Mouse (Mus musculus) erythroblast, embryonic 14.5 days (primary cell): ENCODE data around the gene Klf7.

ENCODE experiments used
- GATA1 ChIP-seq: IDR thresholded peaks from 2 replicates; pipeline ENCODE4 v1.6.1; 2012; ENCODE audit warnings: low read length, inconsistent platforms, mixed read lengths
- TAL1 ChIP-seq: IDR thresholded peaks from 3 replicates; pipeline ENCODE4 v1.6.1; 2012; ENCODE audit warnings: low read length, inconsistent platforms, mixed read lengths

DNA sequence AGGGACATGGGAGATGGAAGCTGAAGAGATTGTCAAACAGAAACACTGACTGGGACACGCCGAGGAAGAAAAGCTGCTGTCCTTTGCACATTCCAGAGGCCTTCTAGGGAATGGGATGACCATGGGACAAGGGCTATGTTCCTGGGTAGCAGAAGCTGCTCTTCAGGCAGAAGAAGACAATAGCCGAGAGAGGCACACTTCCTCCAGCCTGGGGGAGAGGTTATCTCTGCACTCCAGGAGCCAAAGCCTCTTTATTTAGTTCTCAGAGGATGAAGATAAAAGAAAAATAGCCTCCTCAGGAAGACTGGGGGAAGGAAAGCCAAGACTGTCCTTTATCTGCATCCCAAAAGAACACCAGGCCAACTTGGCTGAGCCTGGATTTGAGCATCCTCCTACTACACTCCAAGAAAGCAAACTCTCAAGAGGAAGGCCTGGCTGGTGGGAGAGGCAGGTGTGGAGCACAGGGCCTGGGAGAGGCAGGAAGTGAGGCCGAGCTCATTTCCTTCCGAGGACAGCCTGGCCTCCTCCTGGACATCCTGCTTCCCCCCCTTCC is 81.2 kb downstream of the Klf7 start:
- TF ChIP-seq GATA1 (no peak), TAL1 (no peak)
